Mouse (Mus musculus) CH12.LX (cell line): ENCODE data around the gene Aqp6. TPM values are rescaled to one million over a fixed set of nuclear protein-coding genes. Genes with fewer than 3 reads are reported as not detected.

Source experiments
- DNase-seq: peaks from one replicate; pipeline ENCODE4 v3.0.0-alpha.2; 2013; ENCODE audit errors: extremely low read depth
- H3K27ac ChIP-seq: 2 replicates; pipeline ENCODE4 v1.5.1; 2012; ENCODE audit warnings: low read depth, mild to moderate bottlenecking, control low read depth, moderate library complexity; ENCODE audit not compliant: insufficient read depth
- H3K27me3 ChIP-seq: replicated peaks from 2 replicates; pipeline ENCODE3; 2012; ENCODE audit warnings: inconsistent platforms
- H3K36me3 ChIP-seq, 2 experiments: replicated peaks in 1 of 2; 2 replicates each; pipeline versions ENCODE3 to v1.6.1; 2012; ENCODE audit warnings: inconsistent platforms in 1 of 2, low read length in 1 of 2, mild to moderate bottlenecking in 1 of 2, mixed read lengths in 1 of 2, moderate library complexity in 1 of 2; ENCODE audit not compliant: control insufficient read depth in 1 of 2, insufficient read depth in 1 of 2
- H3K4me1 ChIP-seq, 2 experiments: 2 replicates each; pipeline ENCODE4 v1.6.1; 2012; ENCODE audit warnings: inconsistent platforms in 1 of 2, moderate library complexity in 1 of 2; ENCODE audit not compliant: insufficient read depth in 2 of 2, control insufficient read depth in 1 of 2
- H3K4me2 ChIP-seq: 2 replicates; pipeline ENCODE4 v1.6.1; 2012; ENCODE audit warnings: low read depth, mild to moderate bottlenecking, control low read depth; ENCODE audit not compliant: poor library complexity, insufficient read depth, severe bottlenecking
- H3K4me3 ChIP-seq, 3 experiments: fragments of 150-350 bp in 1 of 3; sonication (generic) in 1 of 3; replicated peaks in 1 of 3; 2 replicates each; pipeline versions ENCODE3 to v1.5.1; 2011 to 2012; ENCODE audit warnings: low read depth in 2 of 3, low read length in 2 of 3, mild to moderate bottlenecking in 2 of 3, moderate library complexity in 2 of 3, control low read depth in 1 of 3, improper control_type of control experiment in 1 of 3, inconsistent platforms in 1 of 3, mixed read lengths in 1 of 3; ENCODE audit not compliant: poor library complexity in 1 of 3
- H3K79me2 ChIP-seq: replicated peaks from 2 replicates; pipeline ENCODE4 v1.6.1; 2012; ENCODE audit warnings: mild to moderate bottlenecking, moderate library complexity; ENCODE audit not compliant: control insufficient read depth, poor library complexity, insufficient read depth, severe bottlenecking; ENCODE audit errors: extremely low read depth
- H3K9ac ChIP-seq: 2 replicates; pipeline ENCODE4 v1.6.1; 2012; ENCODE audit warnings: low read depth, mild to moderate bottlenecking, control low read depth, moderate library complexity; ENCODE audit not compliant: insufficient read depth
- H3K9me3 ChIP-seq: replicated peaks from 2 replicates; pipeline ENCODE3; 2012; ENCODE audit warnings: low read length, inconsistent platforms, mixed read lengths
- BHLHE40 ChIP-seq: IDR thresholded peaks from 2 replicates; pipeline ENCODE4 v1.6.1; 2011; ENCODE audit warnings: mild to moderate bottlenecking, low read depth, low read length, improper control_type of control experiment
- CHD1 ChIP-seq: IDR thresholded peaks from 2 replicates; pipeline ENCODE4 v1.6.1; 2012; ENCODE audit warnings: low read depth, low read length, improper control_type of control experiment, inconsistent platforms
- CHD2 ChIP-seq: IDR thresholded peaks from 2 replicates; pipeline ENCODE4 v1.6.1; 2011; ENCODE audit warnings: low read length, improper control_type of control experiment
- ETS1 ChIP-seq: conservative IDR thresholded peaks from 2 replicates; pipeline ENCODE4 v1.6.1; 2012; ENCODE audit warnings: low read depth, mild to moderate bottlenecking, inconsistent platforms, low read length, improper control_type of control experiment, moderate library complexity
- GABPA ChIP-seq: IDR thresholded peaks from 2 replicates; pipeline ENCODE4 v1.6.1; 2012; ENCODE audit warnings: low read depth, low read length, improper control_type of control experiment, inconsistent platforms; ENCODE audit not compliant: insufficient replicate concordance
- IRF4 ChIP-seq: IDR thresholded peaks from 2 replicates; pipeline ENCODE4 v1.6.1; 2014; ENCODE audit warnings: low read depth, mild to moderate bottlenecking, inconsistent platforms, low read length, improper control_type of control experiment
- MXI1 ChIP-seq: IDR thresholded peaks from 2 replicates; pipeline ENCODE4 v1.6.1; 2011; ENCODE audit warnings: mild to moderate bottlenecking, low read depth, low read length, improper control_type of control experiment
- NELFE ChIP-seq: IDR thresholded peaks from 2 replicates; pipeline ENCODE4 v1.6.1; 2011; ENCODE audit warnings: low read depth, low read length, improper control_type of control experiment
- PAX5 ChIP-seq: IDR thresholded peaks from 2 replicates; pipeline ENCODE4 v1.6.1; 2012; ENCODE audit warnings: low read length, inconsistent platforms, mixed read lengths
- POLR2A ChIP-seq: IDR thresholded peaks from 2 replicates; pipeline ENCODE4 v1.6.1; 2011; ENCODE audit warnings: low read depth, mild to moderate bottlenecking, improper control_type of control experiment, low read length
- POLR2AphosphoS2 ChIP-seq: IDR thresholded peaks from 2 replicates; pipeline ENCODE4 v1.6.1; 2011; ENCODE audit warnings: low read depth, low read length, improper control_type of control experiment
- SIN3A ChIP-seq: IDR thresholded peaks from 2 replicates; pipeline ENCODE4 v1.6.1; 2012; ENCODE audit warnings: low read length, improper control_type of control experiment, inconsistent platforms
- UBTF ChIP-seq: IDR thresholded peaks from 2 replicates; pipeline ENCODE4 v1.6.1; 2012; ENCODE audit warnings: low read depth, mild to moderate bottlenecking, inconsistent platforms, low read length, improper control_type of control experiment, moderate library complexity
- USF2 ChIP-seq: conservative IDR thresholded peaks from 2 replicates; pipeline ENCODE4 v1.6.1; 2011; ENCODE audit warnings: low read depth, low read length, improper control_type of control experiment
- ZC3H11A ChIP-seq: IDR thresholded peaks from 2 replicates; pipeline ENCODE4 v1.6.1; 2012; ENCODE audit warnings: low read depth, mild to moderate bottlenecking, inconsistent platforms, low read length, improper control_type of control experiment
- dilution Hi-C: fragments of 300-500 bp; cut with MboI; formaldehyde crosslinking; loops from 2 replicates; pipeline ENCODE4 v1.14.3; 2020; ENCODE audit warnings: low sequenced_read_pairs; ENCODE audit not compliant: extremely low pct_unique_long_range_greater_than_20kb, extremely low pct_ligation_motif_present
- in situ Hi-C: fragments of 300-500 bp; cut with MboI; formaldehyde crosslinking; loops from 3 replicates; pipeline ENCODE4 v1.14.3; 2019; ENCODE audit warnings: low sequenced_read_pairs, low pct_ligation_motif_present, low pct_unique_long_range_greater_than_20kb, mixed read lengths
- polyA plus RNA-seq: library from polyadenylated mRNA; unstranded; fragments of >175 nt; gene quantifications from 2 replicates; pipeline ENCODE4 v1.2.1, GENCODE M21; 2012; ENCODE audit warnings: low read depth; ENCODE audit not compliant: insufficient read length
- total RNA-seq, 2 experiments: library from RNA; depleted of rRNA; stranded (reverse); fragments of 300-350 nt in 1 of 2; fragments of >200 nt in 1 of 2; gene quantifications; 2 replicates each; pipeline ENCODE4 v1.2.3; 2012 to 2014

Aqp6 gene
- total and polyA plus RNA-seq, 3 experiments, result not detected

GRCm38 (mm10) chr15:99607388-99608113, 6.4 kb downstream of the Aqp6 start:
- Histone ChIP-seq H3K9ac (no peak overlapping the region), H3K36me3 (no peaks in the 10 kb centered on the region), H3K4me3 (no peak overlapping the region), H3K4me2 (no peak overlapping the region), H3K79me2 (no peaks in the 10 kb centered on the region), H3K27me3 (peaks cover 91% of the 10 kb centered on the region), H3K4me1 (peaks cover 0 to 7% of the 10 kb centered on the region in 2 experiments; a peak in 2 of 4 replicates), H3K9me3 (peaks cover 6% of the 10 kb centered on the region), H3K27ac (no peak overlapping the region)
- no peak for DNase-seq
- in situ Hi-C loops, result loop anchor here (10.0 kb wide), 1 partner anchor 287 kb away; no protein-coding TSS in a partner anchor
- dilution Hi-C loops, result no loop called here
- TF ChIP-seq IRF4, result 0 out of 2 replicates have a peak, but pooled peaks have one; percentile 32
- TF ChIP-seq PAX5, result no peak

- no peaks in the 10 kb centered on the region for H3K36me3 ChIP-seq
- no peaks in the 10 kb centered on the region for H3K79me2 ChIP-seq
- H3K27me3 ChIP-seq, result peaks cover 82% of the 10 kb centered on the region
- no peak overlapping the region for H3K27ac ChIP-seq
- dilution Hi-C loops (no loop called here), in situ Hi-C loops (loop anchor here (10.0 kb wide), 1 partner anchor 286 kb away; no protein-coding TSS in a partner anchor)
- no peak overlapping the region for H3K9ac ChIP-seq
- H3K4me3 ChIP-seq, result no peak overlapping the region
- no peak for TF ChIP-seq BHLHE40
- no peak for TF ChIP-seq SIN3A
- DNase-seq, result no peak
- peaks cover 9% of the 10 kb centered on the region for H3K9me3 ChIP-seq
- H3K4me2 ChIP-seq, result no peak overlapping the region
- H3K4me1 ChIP-seq, result peaks cover 0 to 7% of the 10 kb centered on the region in 2 experiments; a peak in 2 of 4 replicates
Observed at GRCm38 (mm10) chr15:99608382-99609125, 7.4 kb downstream of the Aqp6 start.

- TF ChIP-seq POLR2A (no peak), UBTF (no peak), POLR2AphosphoS2 (no peak), ZC3H11A (no peak), SIN3A (no peak), ETS1 (no peak), CHD2 (no peak), MXI1 (no peak), GABPA (no peak), PAX5 (no peak), CHD1 (no peak), NELFE (no peak), USF2 (no peak)
- H3K27me3 ChIP-seq, result peaks cover 60% of the 10 kb centered on the region
- dilution Hi-C loops, result no loop called here
Observed at GRCm38 (mm10) chr15:99611563-99611962, 10.4 kb downstream of the Aqp6 start.

More at GRCm38 (mm10) chr15:99611563-99611962, 10.4 kb downstream of the Aqp6 start:
- no peak overlapping the region for H3K9ac ChIP-seq
- DNase-seq, result no peak
- no peak overlapping the region for H3K4me2 ChIP-seq
- in situ Hi-C loops, result no loop called here
- H3K4me3 ChIP-seq, result no peak overlapping the region
- H3K9me3 ChIP-seq, result peaks cover 10% of the 10 kb centered on the region
- H3K36me3 ChIP-seq, result no peaks in the 10 kb centered on the region
- H3K4me1 ChIP-seq, result peaks cover 0 to 7% of the 10 kb centered on the region in 2 experiments; a peak in 2 of 4 replicates
- H3K79me2 ChIP-seq, result no peaks in the 10 kb centered on the region
- H3K27ac ChIP-seq, result no peak overlapping the region
